Mouse (Mus musculus) monocyte, adult 2 months (primary cell): ENCODE results near the gene Ppp1ca.

Experiments
- DNase-seq, 2 experiments: peaks; one replicate each; pipeline ENCODE4 v3.0.0; 2022; ENCODE audit warnings: low spot score in 2 of 2, low read depth in 1 of 2

The Ppp1ca gene

DNA sequence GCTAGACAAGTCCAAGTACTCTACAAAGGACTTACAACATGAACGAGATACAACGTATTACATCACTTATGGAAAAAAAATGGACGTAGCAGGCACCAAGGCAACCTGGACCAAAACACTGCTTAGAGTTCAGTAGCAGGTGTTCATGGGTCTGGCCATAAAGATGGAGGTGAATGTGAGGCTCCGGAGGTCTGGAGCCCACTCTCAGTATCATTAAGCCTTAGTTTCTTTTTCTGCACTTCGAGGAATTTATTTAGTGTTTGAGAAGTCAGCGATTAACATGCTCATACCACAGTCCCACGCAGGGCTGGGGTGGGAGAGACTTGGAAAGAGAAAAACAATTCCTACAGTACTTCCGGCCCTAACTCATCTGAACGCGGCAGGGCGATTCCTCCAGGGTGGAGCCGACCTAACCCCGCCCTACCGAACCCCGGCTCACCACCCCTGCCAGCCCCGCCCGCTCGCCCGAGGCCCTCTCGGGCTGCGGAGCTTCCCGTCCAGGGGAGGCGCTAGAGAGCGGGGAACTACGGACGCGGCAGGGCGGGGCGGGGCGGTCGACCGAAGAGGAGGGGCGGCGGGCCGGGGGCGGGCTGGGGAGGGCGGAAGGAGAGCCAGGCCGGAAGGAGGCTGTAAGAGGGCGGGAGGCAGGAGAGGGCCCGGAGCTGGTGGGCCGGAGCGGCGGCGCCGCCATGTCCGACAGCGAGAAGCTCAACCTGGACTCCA lies at the start of gene Ppp1ca:
Ppp1ca (plus strand) TSS at position 538 of the 723 bp plus-strand sequence.
- DNase-seq: peak; percentile 88 to 89

GRCm38 (mm10) chr19:4142416-4143173 lies 49.3 kb upstream of the Ppp1ca start:
- no peak for DNase-seq

DNA sequence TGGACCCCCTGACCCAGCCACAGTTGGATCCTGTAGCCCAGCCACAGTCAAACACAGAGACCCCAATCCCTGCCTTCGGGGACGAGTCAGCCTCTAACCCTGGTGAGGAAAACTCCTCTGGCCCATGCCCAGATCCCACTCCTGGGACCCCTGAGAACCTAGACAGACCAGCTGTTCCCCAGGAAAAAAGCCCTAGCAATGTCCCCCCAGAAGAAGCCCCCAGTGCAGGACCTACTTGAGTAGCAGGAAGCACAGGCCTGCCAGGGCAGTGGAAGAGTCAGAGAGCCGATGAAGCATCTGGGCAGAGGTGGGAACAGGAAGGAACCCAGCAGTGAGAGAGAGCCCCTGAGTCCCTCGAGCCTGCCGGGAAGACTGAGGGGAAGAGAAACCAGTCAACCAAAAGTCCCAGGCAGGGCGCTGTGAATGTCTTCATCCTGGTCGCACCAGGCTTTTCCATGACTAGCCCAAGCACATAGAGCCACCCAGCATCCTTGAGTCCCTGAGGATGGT lies 48.1 kb upstream of the Ppp1ca start, which contains the start of gene Cabp4:
Cabp4 (minus strand) TSS at position 275 of the 510 bp plus-strand sequence.
- DNase-seq: no peak

- no peak for DNase-seq
These were observed 47.0 kb upstream of the Ppp1ca start for GRCm38 (mm10) chr19:4144550-4145498.

- no peak for DNase-seq
These were observed 45.9 kb upstream of the Ppp1ca start for GRCm38 (mm10) chr19:4145936-4146335.

DNA sequence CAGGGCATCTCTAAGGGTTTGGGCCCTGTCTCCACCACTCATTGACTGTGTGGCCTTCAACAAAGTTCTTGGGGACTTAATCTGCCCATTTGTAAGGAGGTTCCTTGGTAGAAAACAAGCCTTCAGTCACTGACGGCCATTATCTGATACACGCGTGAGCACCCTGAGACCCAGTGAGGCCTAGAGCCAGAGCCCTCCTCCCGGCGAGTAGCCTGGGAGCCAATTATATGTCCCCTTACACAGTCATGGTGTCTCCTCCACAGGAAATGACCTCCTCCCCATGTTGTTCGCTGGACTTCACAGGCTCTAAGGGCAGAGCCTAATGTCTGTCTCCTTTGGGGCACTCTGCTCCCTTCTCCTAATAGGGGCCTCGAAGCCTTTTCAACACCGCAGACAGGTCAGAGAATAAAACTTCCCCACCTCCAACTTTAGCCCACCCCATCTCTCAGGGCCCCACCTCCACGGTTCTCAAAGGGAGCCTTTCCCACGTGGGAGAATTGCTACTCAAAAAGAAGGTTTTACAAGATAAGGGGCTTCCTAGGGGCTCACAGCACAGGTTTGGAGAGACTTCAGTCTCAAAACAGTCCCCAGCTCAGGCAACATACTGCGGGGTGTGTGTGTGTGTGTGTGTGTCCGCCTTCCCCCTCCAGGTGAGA lies 45.4 kb upstream of the Ppp1ca start:
- no peak for DNase-seq

DNA sequence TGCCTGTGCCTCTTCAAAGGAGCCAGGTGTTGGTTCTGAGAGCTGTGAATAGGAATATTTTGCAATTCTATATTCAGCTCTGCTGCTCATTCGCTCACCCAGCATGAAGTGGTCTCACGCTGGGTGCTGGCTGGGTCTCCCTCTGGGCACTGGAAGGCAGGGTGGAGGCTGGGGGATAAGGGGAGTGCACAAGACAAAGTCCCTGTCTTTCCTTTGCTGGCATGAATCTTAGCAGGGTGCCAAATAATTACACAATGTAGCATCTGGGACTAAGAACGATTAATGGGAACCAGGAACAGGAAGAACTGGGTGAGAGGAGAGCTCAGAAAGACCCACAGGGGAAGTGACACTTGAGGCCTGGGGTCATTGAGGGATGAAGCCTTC lies 44.9 kb upstream of the Ppp1ca start:
- DNase-seq: no peak

- no peak for DNase-seq
These were observed 43.9 kb upstream of the Ppp1ca start for GRCm38 (mm10) chr19:4147782-4148490.

GRCm38 (mm10) chr19:4148491-4148806 lies 43.4 kb upstream of the Ppp1ca start, which contains the start of gene Coro1b:
Gene Coro1b (plus strand): TSS chr19:4148619.
- DNase-seq: peak; percentile 90 to 92

DNA sequence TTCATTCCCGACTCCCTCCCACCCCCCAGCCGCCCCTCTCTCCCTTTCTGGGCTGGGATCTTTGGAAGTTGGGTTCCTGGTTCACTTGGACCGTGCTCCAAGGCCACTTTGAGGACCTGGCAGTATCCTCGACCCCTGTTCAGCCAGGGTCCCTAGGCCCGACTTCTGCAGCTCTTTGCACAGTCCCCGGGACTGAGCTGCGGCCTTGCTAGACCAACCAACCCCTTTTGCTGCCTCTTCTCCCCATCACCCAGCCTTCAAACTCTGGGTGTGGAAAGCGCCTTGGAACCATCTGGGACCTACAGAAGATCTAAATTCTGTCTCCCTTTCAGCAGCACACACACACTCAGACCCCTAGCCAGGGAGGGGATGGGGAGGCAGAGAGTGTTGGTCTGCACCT lies 43.0 kb upstream of the Ppp1ca start:
- DNase-seq: no peak

GRCm38 (mm10) chr19:4149283-4149682 lies 42.6 kb upstream of the Ppp1ca start:
- no peak for DNase-seq

GRCm38 (mm10) chr19:4149764-4150461 lies 42.0 kb upstream of the Ppp1ca start:
- no peak for DNase-seq

DNA sequence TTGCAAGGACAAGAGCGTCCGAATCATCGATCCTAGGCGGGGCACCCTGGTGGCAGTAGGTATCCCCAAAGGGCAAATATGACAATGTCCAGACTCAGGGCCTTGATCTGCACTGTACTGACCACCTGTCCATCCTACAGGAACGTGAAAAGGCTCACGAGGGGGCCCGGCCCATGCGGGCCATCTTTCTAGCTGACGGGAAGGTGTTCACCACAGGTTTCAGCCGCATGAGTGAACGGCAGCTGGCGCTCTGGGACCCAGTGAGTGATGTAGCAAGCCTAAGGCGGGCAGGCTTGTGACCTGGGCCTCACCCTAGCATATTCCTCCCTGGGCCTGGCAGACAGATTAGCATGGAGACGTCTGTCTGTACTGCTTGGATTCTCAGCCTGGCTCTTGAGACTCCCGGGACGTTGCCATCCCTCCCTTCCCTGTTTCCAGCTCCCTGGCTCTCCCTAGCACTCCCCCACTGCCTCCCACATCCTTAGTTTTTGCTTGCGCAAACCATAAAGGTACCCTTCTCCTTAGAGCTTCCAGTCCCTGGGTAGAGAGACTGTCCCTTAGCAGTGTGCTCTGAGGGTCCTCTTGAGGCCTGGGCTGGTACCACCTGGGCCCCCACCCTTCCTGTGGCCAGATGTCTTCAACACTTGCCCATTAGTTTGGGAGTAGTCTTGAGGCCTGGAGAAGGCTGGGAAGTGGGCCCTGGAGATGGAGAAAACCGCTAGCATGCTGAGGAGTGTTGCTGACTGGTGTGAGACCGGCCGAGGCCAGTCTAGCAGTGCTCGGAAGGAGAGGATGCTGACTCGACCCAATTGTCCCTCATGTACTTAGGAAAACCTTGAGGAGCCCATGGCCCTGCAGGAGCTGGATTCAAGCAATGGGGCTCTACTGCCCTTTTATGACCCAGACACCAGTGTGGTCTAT lies 41.0 kb upstream of the Ppp1ca start:
- DNase-seq: no peak

- no peak for DNase-seq
These were observed 40.4 kb upstream of the Ppp1ca start for GRCm38 (mm10) chr19:4151488-4151860.

GRCm38 (mm10) chr19:4151898-4152297 lies 40.0 kb upstream of the Ppp1ca start:
- no peak for DNase-seq

DNA sequence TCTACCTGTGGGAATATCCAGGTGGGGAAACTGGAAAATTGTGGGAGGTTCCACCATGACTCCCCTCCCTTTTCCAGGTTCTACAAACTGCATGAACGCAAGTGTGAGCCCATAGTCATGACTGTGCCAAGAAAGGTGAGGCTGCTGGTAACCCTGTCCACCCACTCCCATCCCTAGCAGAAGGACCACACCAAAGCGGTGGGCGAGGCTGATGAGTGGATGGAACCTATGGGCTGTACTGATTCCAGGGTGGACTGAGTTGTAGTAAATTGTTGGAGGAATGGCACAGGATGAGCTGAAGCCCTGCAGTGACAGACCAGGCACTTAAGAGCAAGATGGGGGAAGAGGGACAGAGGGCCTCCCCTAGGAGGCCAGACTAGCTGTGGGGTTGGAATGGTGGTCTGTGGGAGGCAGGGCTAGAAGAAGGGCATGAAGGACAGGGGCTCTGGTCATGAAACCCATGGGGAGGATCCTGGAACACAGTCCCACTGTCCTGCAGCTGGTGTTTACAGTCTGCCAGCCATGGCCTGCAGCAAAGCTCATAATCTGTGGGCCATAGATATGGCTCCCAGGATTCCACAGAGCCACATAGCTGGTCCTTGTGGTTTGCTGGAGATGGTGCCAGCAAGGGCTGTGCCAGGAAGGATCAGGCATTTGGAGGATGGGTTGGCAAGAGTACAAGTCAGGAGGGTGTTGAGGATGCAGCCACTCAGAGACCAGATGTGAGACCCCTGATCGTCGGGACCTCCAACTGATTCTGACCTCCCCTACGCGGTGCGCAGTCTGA lies 39.2 kb upstream of the Ppp1ca start:
- DNase-seq: no peak

DNA sequence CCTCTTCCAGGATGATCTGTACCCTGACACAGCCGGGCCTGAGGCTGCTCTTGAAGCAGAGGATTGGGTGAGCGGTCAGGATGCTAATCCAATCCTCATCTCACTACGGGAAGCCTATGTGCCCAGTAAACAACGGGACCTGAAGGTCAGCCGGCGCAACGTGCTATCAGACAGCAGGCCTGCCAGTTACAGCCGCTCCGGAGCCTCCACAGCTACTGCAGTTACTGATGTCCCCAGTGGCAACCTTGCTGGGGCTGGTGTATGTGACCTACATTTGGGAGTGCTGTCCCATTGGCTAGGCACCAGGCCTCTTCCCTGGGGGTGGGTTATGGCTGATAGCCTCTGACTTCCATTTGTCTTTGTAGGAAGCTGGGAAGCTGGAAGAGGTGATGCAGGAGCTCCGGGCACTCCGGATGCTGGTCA lies 38.6 kb upstream of the Ppp1ca start, which contains the start of gene Ptprcap:
Ptprcap (plus strand) TSS at position 373 of the 423 bp plus-strand sequence.
- no peak for DNase-seq
